Mouse (Mus musculus) bone marrow, adult 2 months (tissue): ENCODE measurements at regions not wholly inside any gene's neighbourhood (a gene's known extent, or its start where the extent isn't known, plus 50 kb on each side); places are given as distances from the start of the nearest gene placed in this dataset.

Source experiments
- H3K27ac ChIP-seq: fragments of 200-500 bp; 2 replicates; pipeline ENCODE4 v1.5.1; 2012; ENCODE audit warnings: low read depth, mild to moderate bottlenecking, control low read depth, inconsistent platforms, low read length; ENCODE audit not compliant: control insufficient read depth, poor library complexity, insufficient read depth
- H3K4me1 ChIP-seq: fragments of 200-500 bp; 2 replicates; pipeline ENCODE4 v1.6.1; 2011; ENCODE audit warnings: low read length; ENCODE audit not compliant: control insufficient read depth, insufficient read depth
- H3K4me3 ChIP-seq: fragments of 200-500 bp; replicated peaks from 2 replicates; pipeline ENCODE3; 2011; ENCODE audit warnings: mild to moderate bottlenecking, low read depth, low read length, control low read depth; ENCODE audit not compliant: control insufficient read depth
- CTCF ChIP-seq: fragments of 200-500 bp; IDR thresholded peaks from 2 replicates; pipeline ENCODE4 v1.5.1; 2011; ENCODE audit warnings: low read length, control low read depth; ENCODE audit not compliant: control insufficient read depth, insufficient read depth
- POLR2A ChIP-seq: fragments of 200-500 bp; IDR thresholded peaks from 2 replicates; pipeline ENCODE4 v1.6.1; 2011; ENCODE audit warnings: low read depth, mild to moderate bottlenecking, control low read depth, low read length, borderline replicate concordance; ENCODE audit not compliant: control insufficient read depth
- WGBS: fragments of 180-500 bp; shearing (Covaris S2); methylation state at CpG from one replicate; pipeline ENCODE4 v1.1.7; 2018; 5-methylcytosine and 5-hydroxymethylcytosine counted together

GRCm38 (mm10) chr4:53987536-53987935 is 161.7 kb downstream of the Tmem38b start:
- Histone ChIP-seq H3K27ac (no peak overlapping the region), H3K4me1 (peaks cover 4% of the 10 kb centered on the region), H3K4me3 (no peak overlapping the region)
- no peak for TF ChIP-seq CTCF
- no peak for TF ChIP-seq POLR2A
- WGBS = 79% methylated on average over 11 of the region's 11 CpGs

- 71% methylated on average over 12 of the region's 12 CpGs for WGBS
- H3K4me1 ChIP-seq = no peaks in the 10 kb centered on the region
- no peak overlapping the region for H3K4me3 ChIP-seq
- TF ChIP-seq CTCF (no peak), POLR2A (no peak)
- no peak overlapping the region for H3K27ac ChIP-seq
These were observed 195.4 kb downstream of the Tmem38b start for GRCm38 (mm10) chr4:54021069-54021829.

- no peaks in the 10 kb centered on the region for H3K4me1 ChIP-seq
- no peak overlapping the region for H3K4me3 ChIP-seq
- WGBS = 84% methylated on average over 6 of the region's 6 CpGs
- no peak for TF ChIP-seq CTCF
- TF ChIP-seq POLR2A = no peak
- no peak overlapping the region for H3K27ac ChIP-seq
These were observed 196.1 kb downstream of the Tmem38b start for GRCm38 (mm10) chr4:54021861-54022385.

- H3K4me3 ChIP-seq = no peak overlapping the region
These were observed 201.1 kb downstream of the Tmem38b start for GRCm38 (mm10) chr4:54026919-54027318.

GRCm38 (mm10) chr4:54027565-54028237 is 201.9 kb downstream of the Tmem38b start:
- Histone ChIP-seq H3K4me3 (no peak overlapping the region), H3K27ac (no peak overlapping the region), H3K4me1 (no peaks in the 10 kb centered on the region)
- no peak for TF ChIP-seq POLR2A
- no peak for TF ChIP-seq CTCF
- 59% methylated on average over 5 of the region's 5 CpGs for WGBS

More at GRCm38 (mm10) chr4:54026919-54027318, 201.1 kb downstream of the Tmem38b start:
- Histone ChIP-seq H3K4me1 (no peaks in the 10 kb centered on the region), H3K27ac (no peak overlapping the region)
- no peak for TF ChIP-seq CTCF
- no peak for TF ChIP-seq POLR2A
- WGBS = 76% methylated on average over 3 of the region's 3 CpGs

- H3K27ac ChIP-seq = no peak overlapping the region
- WGBS = 72% methylated on average over 14 of the region's 14 CpGs
- TF ChIP-seq CTCF (no peak), POLR2A (no peak)
- no peaks in the 10 kb centered on the region; the same call in 1 of the 2 replicates for H3K4me1 ChIP-seq
- H3K4me3 ChIP-seq = no peak overlapping the region
These were observed 219.6 kb downstream of the Tmem38b start for GRCm38 (mm10) chr4:54045258-54046029.

- no peaks in the 10 kb centered on the region for H3K4me1 ChIP-seq
- no peak for TF ChIP-seq POLR2A
- TF ChIP-seq CTCF = no peak
- WGBS = 82% methylated on average over 4 of the region's 4 CpGs
- H3K27ac ChIP-seq = no peak overlapping the region
- H3K4me3 ChIP-seq = no peak overlapping the region
These were observed 238.5 kb downstream of the Tmem38b start for GRCm38 (mm10) chr4:54064331-54064730.

- no peak overlapping the region for H3K27ac ChIP-seq
- no peaks in the 10 kb centered on the region for H3K4me1 ChIP-seq
- TF ChIP-seq POLR2A = no peak
- no peak for TF ChIP-seq CTCF
- H3K4me3 ChIP-seq = no peak overlapping the region
- 77% methylated on average over 4 of the region's 4 CpGs for WGBS
These were observed 246.1 kb downstream of the Tmem38b start for GRCm38 (mm10) chr4:54071951-54072350.
